Mouse (Mus musculus) hindbrain, embryonic 14.5 days (tissue): ENCODE measurements around the gene Rasl10b. TPM values are rescaled to one million over a fixed set of nuclear protein-coding genes. Genes with fewer than 3 reads are reported as not detected.

Experiments used
- ATAC-seq: fragments of 200-750 bp; cut with Nextera tagmentation; 2 replicates; pipeline ENCODE4 v1.8.0; 2017; ENCODE audit warnings: moderate number of reproducible peaks, mild to moderate bottlenecking, moderate TSS enrichment, moderate library complexity; ENCODE audit not compliant: low FRiP score
- DNase-seq: peaks from one replicate; pipeline ENCODE4 v3.0.0-alpha.2; 2015; ENCODE audit warnings: low spot score
- H3K27ac ChIP-seq: fragments of 300-500 bp; sonication (generic); 2 replicates; pipeline ENCODE4 v1.5.1; 2014; ENCODE audit warnings: mild to moderate bottlenecking, moderate library complexity
- H3K27me3 ChIP-seq: fragments of 300-500 bp; sonication (generic); 2 replicates; pipeline ENCODE4 v1.6.1; 2014; ENCODE audit warnings: mild to moderate bottlenecking, low read length, mixed read lengths; ENCODE audit not compliant: control insufficient read depth, insufficient read depth
- H3K36me3 ChIP-seq: fragments of 300-500 bp; sonication (generic); replicated peaks from 2 replicates; pipeline ENCODE4 v1.6.1; 2014; ENCODE audit not compliant: control insufficient read depth, insufficient read depth
- H3K4me1 ChIP-seq: fragments of 300-500 bp; sonication (generic); replicated peaks from 2 replicates; pipeline ENCODE4 v1.6.1; 2014; ENCODE audit warnings: antibody characterized with exemption, low read length, mixed read lengths; ENCODE audit not compliant: control insufficient read depth, insufficient read depth
- H3K4me2 ChIP-seq: fragments of 300-500 bp; sonication (generic); replicated peaks from 2 replicates; pipeline ENCODE4 v1.6.1; 2014; ENCODE audit warnings: mild to moderate bottlenecking, moderate library complexity
- H3K4me3 ChIP-seq: fragments of 300-500 bp; sonication (generic); replicated peaks from 2 replicates; pipeline ENCODE4 v1.5.1; 2014; ENCODE audit warnings: mild to moderate bottlenecking, low read length
- H3K9ac ChIP-seq: fragments of 300-500 bp; sonication (generic); 2 replicates; pipeline ENCODE4 v1.6.1; 2014
- H3K9me3 ChIP-seq: fragments of 300-500 bp; sonication (generic); 2 replicates; pipeline ENCODE4 v1.6.1; 2016; ENCODE audit warnings: low read length; ENCODE audit not compliant: control insufficient read depth
- whole genome bisulfite sequencing: fragments of 180-500 bp; shearing (Covaris S2); extraction: QIAGEN DNeasy Blood & Tissue Kit; methylation state at CpG from one replicate; pipeline ENCODE4 v1.1.7; 2014; 5-methylcytosine and 5-hydroxymethylcytosine counted together
- polyA plus RNA-seq: library from polyadenylated mRNA; unstranded; fragments of >200 nt; fragmentation: Nextera tagmentation; extraction: Ambion mirVana; gene quantifications from 2 replicates; pipeline ENCODE4 v1.2.1, GENCODE M21; 2014

The Rasl10b gene
- polyA plus RNA-seq, 1 experiment from 2014 or later: 28.6 TPM

DNA sequence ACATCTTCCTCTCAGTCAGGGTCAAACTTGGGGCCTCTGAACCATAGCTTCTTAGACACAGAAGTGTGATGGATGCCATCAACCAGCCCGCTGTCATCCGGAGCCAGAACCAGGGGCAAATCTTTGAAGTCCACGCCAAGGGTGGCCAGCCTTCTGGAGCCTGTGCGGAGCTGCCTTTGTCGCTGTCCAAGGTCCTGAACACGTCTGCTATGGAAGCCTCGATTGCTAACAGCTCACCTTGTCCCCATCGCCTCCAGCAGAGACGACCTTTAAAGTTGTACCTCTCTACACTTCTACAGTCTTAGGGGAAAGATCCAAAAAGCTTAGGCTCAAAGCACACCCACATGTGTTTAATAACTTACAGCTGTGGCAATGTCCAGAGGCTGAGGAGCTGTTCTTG lies 12.4 kb downstream of the Rasl10b start:
- Histone ChIP-seq H3K9ac (no peak overlapping the region), H3K4me2 (no peak overlapping the region), H3K9me3 (no peaks in the 10 kb centered on the region), H3K4me1 (no peaks in the 10 kb centered on the region; the same call in 1 of the 2 replicates), H3K4me3 (no peak overlapping the region), H3K36me3 (no peaks in the 10 kb centered on the region), H3K27me3 (peaks cover 26% of the 10 kb centered on the region), H3K27ac (no peak overlapping the region)
- WGBS: 4% methylated on average over 9 of the region's 9 CpGs
- no peak for ATAC-seq
- peak; percentile 70 for DNase-seq

DNA sequence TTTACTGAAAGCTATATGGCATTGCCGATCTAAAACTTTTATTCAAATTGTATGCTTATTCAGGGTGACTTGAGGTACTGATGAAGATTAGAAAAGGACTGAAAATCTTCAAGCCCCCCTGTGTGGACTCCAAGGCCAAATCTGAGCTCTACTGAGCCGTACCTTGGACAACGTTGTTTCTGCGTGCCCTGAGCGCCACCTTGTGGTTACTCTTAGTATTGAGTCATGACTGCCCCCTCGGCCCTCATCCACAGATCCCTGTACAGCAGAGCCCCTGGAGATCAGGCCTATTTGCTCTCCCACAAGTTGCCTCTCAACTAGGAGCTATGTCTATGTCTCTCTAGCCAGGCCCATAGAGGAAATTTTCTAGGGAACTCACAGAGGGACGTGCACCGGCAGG lies 15.7 kb downstream of the Rasl10b start:
- no peaks in the 10 kb centered on the region for H3K9me3 ChIP-seq
- peaks cover 26% of the 10 kb centered on the region for H3K27me3 ChIP-seq
- WGBS: 9% methylated on average over 8 of the region's 8 CpGs
- DNase-seq: peak; percentile 93
- H3K9ac ChIP-seq: no peak overlapping the region
- no peaks in the 10 kb centered on the region for H3K36me3 ChIP-seq
- no peaks in the 10 kb centered on the region for H3K4me1 ChIP-seq
- peak; percentile 55; the same call in 1 of the 2 replicates for ATAC-seq
- no peak overlapping the region for H3K4me3 ChIP-seq
- no peak overlapping the region for H3K27ac ChIP-seq
- no peak overlapping the region for H3K4me2 ChIP-seq

DNA sequence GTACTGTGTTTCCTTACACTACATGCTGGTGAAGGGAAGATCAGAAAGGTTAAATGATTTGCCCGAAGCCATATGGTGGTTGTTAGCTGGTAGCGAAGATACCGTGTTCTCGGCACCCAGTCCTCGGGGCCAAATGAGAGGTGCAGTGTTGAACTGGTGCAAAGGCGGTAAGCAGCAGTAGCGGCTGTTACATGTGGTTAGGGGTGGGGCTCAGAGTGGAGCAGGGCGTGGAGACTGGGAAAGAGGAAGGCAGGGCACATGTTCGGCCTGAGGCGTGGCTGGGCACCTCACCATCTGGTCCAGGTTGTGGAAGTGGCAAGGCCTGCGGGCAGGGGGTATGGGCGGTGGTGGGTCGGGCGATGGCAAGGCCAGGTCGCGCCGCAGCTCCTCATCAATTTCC lies 18.0 kb downstream of the Rasl10b start:
- no peak overlapping the region for H3K4me3 ChIP-seq
- no peaks in the 10 kb centered on the region for H3K9me3 ChIP-seq
- H3K36me3 ChIP-seq: no peaks in the 10 kb centered on the region
- ATAC-seq (no peak), DNase-seq (no peak)
- 49% methylated on average over 17 of the region's 17 CpGs for WGBS
- no peak overlapping the region for H3K27ac ChIP-seq
- peaks cover 16% of the 10 kb centered on the region for H3K27me3 ChIP-seq
- no peaks in the 10 kb centered on the region for H3K4me1 ChIP-seq
- H3K4me2 ChIP-seq: peak overlapping the region; percentile 20; the same call in 1 of the 2 replicates
- H3K9ac ChIP-seq: no peak overlapping the region

DNA sequence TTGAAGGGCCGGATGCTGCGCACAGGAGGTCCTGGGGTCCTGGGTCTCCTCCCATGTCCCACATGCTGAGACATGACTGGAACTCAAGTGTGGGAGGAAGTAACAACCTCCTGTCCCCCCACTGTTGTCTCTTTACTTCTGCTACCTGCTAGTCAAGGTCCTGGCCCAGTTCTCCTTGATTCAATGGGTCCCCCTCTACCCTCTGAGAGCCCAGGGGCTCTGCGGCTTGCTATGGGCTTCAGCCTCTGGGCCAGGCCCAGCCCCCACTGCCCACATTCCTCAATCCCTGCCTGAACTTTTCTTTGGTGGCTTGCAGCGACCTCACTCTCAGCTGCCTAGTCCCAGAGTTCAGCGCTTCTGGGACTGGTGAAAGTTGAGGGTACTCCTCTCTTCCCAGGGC lies 20.4 kb downstream of the Rasl10b start, which contains the start of gene Gas2l2:
Gene Gas2l2, minus strand, starts transcription at position 101 of the 400 bp plus-strand sequence.
- 50% methylated on average over 5 of the region's 5 CpGs for WGBS
- Histone ChIP-seq H3K27me3 (peaks cover 16% of the 10 kb centered on the region), H3K9ac (no peak within 1 kb of the TSS), H3K27ac (no peak within 1 kb of the TSS), H3K9me3 (no peaks in the 10 kb centered on the region), H3K36me3 (no peaks in the 10 kb centered on the region), H3K4me1 (no peaks in the 10 kb centered on the region), H3K4me3 (no peak within 1 kb of the TSS), H3K4me2 (no peak within 1 kb of the TSS)
- DNase-seq: no peak
- no peak for ATAC-seq

DNA sequence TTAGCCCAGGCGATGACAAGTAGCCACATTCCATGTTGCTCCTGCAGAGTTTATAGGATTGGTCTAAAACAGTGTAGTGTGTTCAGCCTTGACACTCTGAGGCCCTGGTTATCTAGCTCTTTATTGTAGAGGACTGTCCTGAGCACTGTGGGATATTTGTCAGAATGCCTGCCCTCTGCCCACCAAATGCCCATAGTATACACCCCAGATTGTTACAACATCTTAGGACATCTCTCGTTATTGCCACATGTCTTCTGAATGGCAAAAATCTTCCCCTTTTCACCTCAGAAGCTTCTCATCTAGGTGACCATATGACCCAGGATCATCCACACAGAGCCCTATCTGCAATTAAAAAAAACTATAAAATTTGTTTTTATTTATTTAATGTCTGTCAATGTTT lies 23.6 kb downstream of the Rasl10b start:
- 74% methylated on average over 2 of the region's 2 CpGs for WGBS
- H3K9ac ChIP-seq: no peak overlapping the region
- no peaks in the 10 kb centered on the region for H3K9me3 ChIP-seq
- no peak overlapping the region for H3K4me2 ChIP-seq
- H3K4me1 ChIP-seq: no peaks in the 10 kb centered on the region
- H3K27me3 ChIP-seq: peaks cover 8% of the 10 kb centered on the region
- H3K4me3 ChIP-seq: no peak overlapping the region
- DNase-seq (no peak), ATAC-seq (no peak)
- no peaks in the 10 kb centered on the region for H3K36me3 ChIP-seq
- no peak overlapping the region for H3K27ac ChIP-seq

DNA sequence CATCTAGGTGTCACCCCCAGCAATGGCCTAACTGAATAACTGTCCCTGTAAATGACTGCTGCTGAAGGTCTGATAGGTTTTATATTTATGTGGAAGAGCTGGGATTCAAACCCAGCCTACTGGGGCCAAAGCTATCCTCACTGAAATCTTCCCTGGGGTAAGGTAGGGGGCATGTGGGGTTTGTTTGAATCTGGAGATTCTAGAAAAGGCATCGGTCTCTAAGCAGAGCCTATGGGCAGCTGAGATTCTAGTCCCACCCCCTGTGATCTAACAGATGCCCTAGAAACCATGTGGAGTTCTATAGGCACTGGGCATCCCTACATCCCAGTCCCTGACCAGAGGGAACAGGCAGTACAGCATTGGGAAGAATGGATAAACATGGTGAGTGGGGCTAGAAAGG lies 28.4 kb downstream of the Rasl10b start, which contains the start of gene 1700020L24Rik:
Gene 1700020L24Rik, plus strand, starts transcription at position 301 of the 400 bp plus-strand sequence.
- no peak within 1 kb of the TSS for H3K4me3 ChIP-seq

DNA sequence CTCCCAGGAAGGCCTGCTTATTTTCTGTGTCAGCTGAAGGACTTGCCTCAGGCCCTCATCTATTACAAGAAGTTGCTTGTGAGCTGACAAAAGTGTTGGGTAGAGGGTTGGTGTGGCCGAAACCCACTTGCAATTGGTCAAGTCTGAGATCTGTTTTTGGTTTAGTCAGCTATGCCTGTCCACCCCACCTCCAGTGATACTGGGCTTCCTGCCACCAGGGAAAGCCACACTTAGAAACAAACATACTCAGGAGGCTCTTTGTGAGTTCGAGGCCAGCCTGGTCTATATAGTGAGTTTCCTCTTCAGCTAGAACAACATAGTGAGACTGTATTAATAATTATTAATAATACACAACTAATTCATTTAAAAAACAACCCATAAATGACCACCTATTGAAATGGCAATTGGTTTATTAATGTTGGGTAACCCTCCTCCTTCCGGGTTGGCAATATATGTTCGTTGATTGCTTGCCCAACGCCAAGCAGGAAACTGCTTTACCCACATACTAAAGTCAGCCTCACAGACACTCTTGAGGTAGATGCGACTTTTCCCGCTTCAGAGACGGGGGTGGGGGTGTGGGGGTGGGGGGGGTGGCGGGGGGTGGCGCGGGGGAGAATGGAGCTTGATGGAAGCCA lies 30.6 kb downstream of the Rasl10b start:
- Histone ChIP-seq H3K9me3 (no peaks in the 10 kb centered on the region), H3K4me3 (peak overlapping the region; percentile 50), H3K4me2 (peak overlapping the region; percentile 72), H3K4me1 (0 out of 2 replicates have a peak, but pooled peaks cover 3% of the 10 kb centered on the region), H3K9ac (no peak overlapping the region), H3K27me3 (peaks cover 34% of the 10 kb centered on the region), H3K36me3 (no peaks in the 10 kb centered on the region), H3K27ac (no peak overlapping the region)
- DNase-seq: no peak
- ATAC-seq: no peak
- WGBS: 44% methylated on average over 8 of the region's 11 CpGs

More for the DNA sequence above, 28.4 kb downstream of the Rasl10b start, which contains the start of gene 1700020L24Rik:
- Histone ChIP-seq H3K36me3 (no peaks in the 10 kb centered on the region), H3K9ac (no peak within 1 kb of the TSS), H3K27ac (no peak within 1 kb of the TSS), H3K4me2 (no peak within 1 kb of the TSS), H3K4me1 (no peaks in the 10 kb centered on the region), H3K27me3 (peaks cover 14% of the 10 kb centered on the region), H3K9me3 (no peaks in the 10 kb centered on the region)
- ATAC-seq (no peak), DNase-seq (no peak)
- WGBS: 89% methylated on average over 1 of the region's 1 CpGs

DNA sequence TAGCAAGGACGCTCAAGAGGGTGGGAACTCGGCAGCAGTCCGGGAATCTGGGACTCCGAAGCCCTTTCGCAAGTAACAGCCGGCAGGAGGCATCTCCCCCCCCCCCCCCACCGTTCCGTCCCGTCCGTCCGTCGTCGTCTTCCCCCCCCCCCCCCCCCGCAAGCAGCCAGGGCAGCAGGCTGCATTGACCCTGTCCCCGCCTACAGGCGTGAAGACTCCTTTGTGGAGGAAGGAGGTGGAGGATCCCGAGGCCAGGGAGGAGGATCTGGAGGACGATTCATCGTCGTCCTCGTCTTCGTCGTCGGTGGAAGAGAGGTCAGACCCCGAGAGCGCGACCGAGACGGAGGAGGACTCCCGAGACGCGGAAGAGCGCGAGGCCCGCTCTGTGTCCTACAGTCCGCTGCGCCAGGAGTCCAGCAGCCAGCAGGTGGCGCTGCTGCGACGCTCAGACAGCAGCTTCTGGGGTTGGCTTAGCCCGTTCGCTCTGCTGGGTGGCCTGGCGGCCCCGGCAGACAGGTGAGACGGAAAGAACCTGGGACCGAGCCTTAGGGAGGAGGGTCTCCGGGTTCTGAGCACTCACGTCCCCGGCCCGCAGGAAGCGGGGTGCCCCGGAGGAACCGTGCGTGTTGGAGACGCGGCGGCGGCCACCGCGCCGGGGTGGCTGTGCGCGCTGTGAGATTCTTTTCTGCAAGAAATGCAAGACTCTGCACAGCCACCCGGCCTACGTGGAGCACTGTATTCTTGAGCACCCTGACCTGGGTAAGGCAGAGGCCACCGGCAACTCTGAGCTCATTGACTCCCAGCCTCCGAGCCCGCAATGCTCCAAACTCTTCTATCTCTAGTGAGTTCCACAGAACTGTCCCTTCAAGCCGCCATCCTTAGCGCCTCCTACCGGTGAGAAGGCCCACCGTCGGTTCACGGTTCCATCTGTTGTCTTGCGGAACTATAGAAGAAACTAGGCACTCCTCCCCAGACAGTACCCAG lies 31.4 kb downstream of the Rasl10b start:
- DNase-seq (peak; percentile 97), ATAC-seq (peak; percentile 94)
- 0 out of 2 replicates have a peak, but pooled peaks cover 3% of the 10 kb centered on the region for H3K4me1 ChIP-seq
- no peaks in the 10 kb centered on the region for H3K36me3 ChIP-seq
- under 1% methylated on average over 70 of the region's 75 CpGs for WGBS
- H3K4me2 ChIP-seq: peak overlapping the region; percentile 72
- H3K27me3 ChIP-seq: peaks cover 42% of the 10 kb centered on the region
- no peak overlapping the region for H3K27ac ChIP-seq
- no peaks in the 10 kb centered on the region for H3K9me3 ChIP-seq
- peak overlapping the region; percentile 62 for H3K9ac ChIP-seq
- peak overlapping the region; percentile 50 for H3K4me3 ChIP-seq

DNA sequence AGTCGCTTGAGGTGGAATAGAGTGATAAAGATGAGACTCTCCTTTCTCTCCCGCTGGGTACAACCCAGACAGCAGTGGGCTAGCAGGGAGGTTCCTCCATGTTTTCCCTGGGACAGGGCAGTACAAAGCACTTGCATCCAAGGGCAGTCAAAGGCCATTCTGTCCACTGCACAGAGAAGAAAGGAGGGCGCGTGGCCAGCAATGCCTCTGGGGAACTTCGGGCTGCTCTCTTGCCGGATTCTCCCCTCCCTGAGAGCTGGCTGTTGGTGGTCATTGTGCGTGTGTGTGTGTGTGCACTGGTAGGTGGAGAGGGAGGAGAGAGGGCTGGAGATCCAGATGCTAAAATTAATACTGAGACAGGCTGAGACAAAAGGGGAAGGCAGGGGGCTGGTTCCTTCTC lies 32.3 kb downstream of the Rasl10b start:
- Histone ChIP-seq H3K4me3 (peak overlapping the region; percentile 50; the same call in 1 of the 2 replicates), H3K27me3 (peaks cover 45% of the 10 kb centered on the region), H3K9ac (no peak overlapping the region), H3K9me3 (no peaks in the 10 kb centered on the region), H3K4me2 (peak overlapping the region; percentile 72; the same call in 1 of the 2 replicates), H3K27ac (no peak overlapping the region), H3K36me3 (no peaks in the 10 kb centered on the region), H3K4me1 (0 out of 2 replicates have a peak, but pooled peaks cover 3% of the 10 kb centered on the region)
- ATAC-seq (no peak), DNase-seq (no peak)
- 31% methylated on average over 7 of the region's 7 CpGs for WGBS
